Mouse (Mus musculus): ENCODE measurements around the gene Ppm1h.

Gene Ppm1h

GRCm38 (mm10) chr10:122984531-122985251 is 306.1 kb downstream of the Ppm1h start:
- DNase-seq = no peak

GRCm38 (mm10) chr10:122985252-122985514 is 306.6 kb downstream of the Ppm1h start:
- peak in 1 of 2 experiments; percentile 41 for DNase-seq

- peak; percentile 73 to 75 for DNase-seq
Observed at GRCm38 (mm10) chr10:122985515-122986319, 307.2 kb downstream of the Ppm1h start.

- DNase-seq = peak; percentile 49 to 55
Observed at GRCm38 (mm10) chr10:122986320-122987225, 308.0 kb downstream of the Ppm1h start.

- DNase-seq = peak; percentile 23 to 59
Observed at GRCm38 (mm10) chr10:122987671-122988128, 309.1 kb downstream of the Ppm1h start.

- no peak for DNase-seq
Observed at GRCm38 (mm10) chr10:122988372-122988771, 309.8 kb downstream of the Ppm1h start.

- no peak for DNase-seq
Observed at GRCm38 (mm10) chr10:122989916-122990315, 311.4 kb downstream of the Ppm1h start.

- DNase-seq = no peak
Observed at GRCm38 (mm10) chr10:122990606-122991005, 312.0 kb downstream of the Ppm1h start.

- DNase-seq = no peak
Observed at GRCm38 (mm10) chr10:122991053-122991452, 312.5 kb downstream of the Ppm1h start.

- no peak for DNase-seq
Observed at GRCm38 (mm10) chr10:122991648-122992047, 313.1 kb downstream of the Ppm1h start.

- DNase-seq = no peak
Observed at GRCm38 (mm10) chr10:122994402-122995107, 316.0 kb downstream of the Ppm1h start.
